Mouse (Mus musculus): Measurements from ENCODE around the gene Wrap53.
"Not testable (repeated sequence)": the region's sequence is repeated elsewhere in the genome, so short reads cannot be mapped to it uniquely, and the experiment has no call there.

Gene Wrap53

DNA sequence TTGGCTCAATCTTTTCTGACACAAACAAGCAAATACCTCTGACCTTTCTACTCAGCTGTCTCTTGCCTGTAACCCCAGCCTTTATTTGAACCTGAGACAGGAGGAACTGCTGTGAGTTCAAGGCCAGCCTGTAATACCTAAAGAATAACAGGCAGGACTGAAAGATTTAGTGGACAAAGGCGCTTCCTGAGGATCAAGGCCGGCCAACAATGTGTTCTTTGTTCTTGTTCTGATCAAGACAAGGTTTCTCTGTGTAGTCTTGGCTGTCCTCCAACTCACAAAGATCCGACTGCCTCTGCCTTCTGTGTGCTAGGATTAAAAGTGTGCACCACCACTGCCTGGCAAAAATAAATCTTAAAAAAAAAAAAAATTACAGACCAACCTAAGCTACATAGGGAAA is 15.7 kb downstream of the Wrap53 start:
- DNase-seq (ENCODE audit: low read depth): no peak

DNA sequence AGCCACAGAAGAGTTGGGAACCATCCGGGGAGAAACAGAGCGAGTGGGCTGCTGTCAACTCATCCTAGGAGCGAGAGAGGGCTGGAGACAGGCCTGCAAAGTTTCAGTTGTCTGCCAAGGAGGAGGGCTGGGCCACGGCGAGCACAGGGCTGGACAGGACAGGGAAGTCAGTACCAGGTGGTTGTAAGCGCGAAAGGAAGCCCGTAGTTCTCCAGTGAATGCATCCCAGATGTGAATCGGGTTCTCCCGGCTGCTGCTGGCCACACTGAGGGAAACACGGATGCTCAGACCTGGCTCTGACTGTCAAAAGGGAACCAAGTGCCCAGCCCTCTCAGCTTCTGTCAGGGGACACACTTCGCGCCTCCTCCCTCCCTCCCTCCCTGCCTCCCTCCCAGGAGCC is 16.7 kb downstream of the Wrap53 start:
- no peak for DNase-seq (ENCODE audit: low read depth)

DNA sequence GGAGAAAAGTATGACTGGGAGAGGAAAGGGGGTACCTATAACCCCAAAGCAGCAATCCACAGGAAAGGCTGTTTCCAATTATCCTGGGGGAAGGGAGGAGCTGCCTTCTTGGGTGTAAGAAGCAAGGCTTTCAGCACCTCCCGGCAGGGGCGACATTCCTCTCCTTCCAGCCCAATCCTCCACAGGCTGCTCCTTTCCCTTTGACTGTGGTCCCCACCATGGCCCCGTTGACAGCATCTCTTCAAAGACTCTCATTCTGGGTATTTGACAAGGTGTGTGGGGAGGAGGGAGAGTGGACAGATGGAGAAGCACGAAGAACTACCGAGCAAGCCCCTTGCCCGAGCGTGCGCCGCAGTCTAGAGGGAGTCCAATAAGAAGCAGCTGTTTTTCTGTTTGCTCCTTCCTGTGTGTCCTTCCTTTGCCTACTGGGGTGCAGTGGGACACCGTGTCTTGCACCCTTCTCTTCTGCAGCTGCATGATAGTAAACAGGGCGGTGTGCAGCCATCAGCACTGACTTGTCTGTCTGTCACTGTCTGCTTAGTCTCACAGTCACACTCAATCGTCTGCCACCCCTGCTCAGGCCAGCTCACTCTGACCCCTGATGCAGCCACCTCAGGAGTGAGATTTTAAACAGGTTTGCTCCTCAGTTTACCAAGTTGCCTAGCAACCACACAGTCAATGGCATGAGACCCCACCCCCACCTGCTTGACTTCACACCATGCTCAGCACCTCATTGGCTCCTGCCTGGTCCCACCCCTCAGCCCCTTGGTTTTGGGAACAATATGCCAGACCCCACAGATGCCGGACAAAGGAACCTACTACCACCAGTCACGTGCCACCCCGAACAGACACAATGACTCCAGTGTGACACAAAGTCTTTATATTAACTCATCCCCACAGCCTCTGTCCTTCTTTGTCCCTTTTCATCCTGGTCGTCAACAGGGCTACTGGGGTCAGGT is 18.9 kb downstream of the Wrap53 start:
- no peak for DNase-seq (ENCODE audit: low read depth)

DNA sequence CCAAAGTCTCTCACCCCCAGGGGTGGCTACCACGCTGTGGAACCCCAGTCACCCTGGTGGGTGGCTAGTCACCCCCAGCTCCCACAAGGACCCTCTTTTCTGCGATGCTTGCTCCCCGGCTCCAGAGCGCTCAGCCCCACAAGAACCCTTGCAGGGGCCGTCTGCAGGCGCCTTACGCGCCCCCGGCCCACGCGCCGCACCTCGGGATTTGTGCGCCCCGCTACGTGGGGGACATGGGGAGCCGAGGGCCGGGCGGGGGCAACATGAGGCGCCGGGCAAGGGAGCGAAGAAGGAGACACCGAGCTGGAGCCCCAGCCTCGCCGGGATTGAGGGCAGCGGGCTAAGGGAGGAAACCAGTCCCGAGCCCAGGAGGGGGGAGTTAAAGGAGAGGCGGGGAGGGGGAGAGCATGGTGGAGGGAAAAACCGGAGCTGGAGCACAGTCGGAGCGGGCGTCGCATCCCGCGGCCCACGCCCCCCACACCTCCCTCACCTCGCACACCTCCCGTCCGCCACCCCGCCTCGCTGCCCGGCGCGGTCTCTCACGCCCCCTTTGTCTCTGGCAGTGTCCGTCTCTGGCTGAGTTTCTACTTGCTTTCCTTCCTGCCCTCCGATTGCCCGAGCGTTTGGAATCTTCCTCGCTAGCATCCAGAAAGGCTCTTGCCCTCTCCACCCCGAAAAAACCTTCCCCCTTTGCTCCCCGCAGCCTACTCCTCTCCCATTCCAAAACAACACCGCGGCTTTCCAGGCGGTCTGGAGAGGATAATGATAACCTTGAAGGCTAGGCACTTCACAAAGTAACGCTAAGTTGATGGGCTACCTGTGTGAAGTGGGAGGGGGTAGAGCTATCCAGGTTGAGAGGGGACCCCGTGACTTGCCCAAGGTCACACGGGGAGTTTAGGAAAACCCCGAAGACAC is 19.9 kb downstream of the Wrap53 start, which contains the start of gene Efnb3:
Gene Efnb3 (minus strand): TSS at position 355 of the 915 bp plus-strand sequence.
- no peak for DNase-seq (ENCODE audit: low read depth)

DNA sequence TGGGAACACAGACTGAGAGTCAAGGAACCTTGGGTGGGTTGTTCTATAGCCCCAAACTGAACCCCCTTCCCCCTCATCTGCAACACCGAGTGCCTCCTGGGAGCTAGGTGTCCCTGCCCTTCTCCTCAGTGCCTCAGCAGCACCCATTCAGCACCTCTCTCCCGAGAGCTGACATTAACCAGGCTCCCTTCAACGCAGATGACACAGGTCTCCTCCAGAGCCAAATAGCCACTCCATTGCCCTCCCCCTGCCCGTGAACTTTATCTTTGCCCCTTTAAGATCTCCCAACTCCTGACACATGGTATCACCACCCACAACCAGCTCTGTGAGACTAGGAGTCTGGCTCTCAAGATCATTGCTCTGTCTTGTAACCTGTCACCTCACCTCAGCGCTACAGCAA is 20.9 kb downstream of the Wrap53 start:
- no peak for DNase-seq (ENCODE audit: low read depth)

DNA sequence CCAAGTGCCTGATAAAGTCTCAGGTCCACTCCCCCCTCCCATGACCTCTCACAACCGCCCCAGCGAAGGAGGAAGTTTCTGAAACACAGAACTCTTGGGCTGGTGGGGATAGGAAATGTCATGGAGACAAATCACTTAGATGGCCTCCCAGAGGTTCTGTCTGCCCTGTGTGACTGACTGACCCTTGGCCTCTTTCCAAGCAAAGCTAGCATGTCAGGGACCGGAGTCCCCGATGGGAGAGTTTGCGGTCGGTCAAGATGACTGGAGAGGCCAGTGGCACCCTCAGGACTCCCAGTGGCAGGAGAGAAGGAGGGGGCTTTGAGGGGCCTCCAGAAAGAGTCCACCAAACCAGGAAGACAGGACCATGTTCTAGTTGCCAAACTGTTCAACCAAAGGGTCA is 21.3 kb downstream of the Wrap53 start:
- no peak for DNase-seq (ENCODE audit: low read depth)

DNA sequence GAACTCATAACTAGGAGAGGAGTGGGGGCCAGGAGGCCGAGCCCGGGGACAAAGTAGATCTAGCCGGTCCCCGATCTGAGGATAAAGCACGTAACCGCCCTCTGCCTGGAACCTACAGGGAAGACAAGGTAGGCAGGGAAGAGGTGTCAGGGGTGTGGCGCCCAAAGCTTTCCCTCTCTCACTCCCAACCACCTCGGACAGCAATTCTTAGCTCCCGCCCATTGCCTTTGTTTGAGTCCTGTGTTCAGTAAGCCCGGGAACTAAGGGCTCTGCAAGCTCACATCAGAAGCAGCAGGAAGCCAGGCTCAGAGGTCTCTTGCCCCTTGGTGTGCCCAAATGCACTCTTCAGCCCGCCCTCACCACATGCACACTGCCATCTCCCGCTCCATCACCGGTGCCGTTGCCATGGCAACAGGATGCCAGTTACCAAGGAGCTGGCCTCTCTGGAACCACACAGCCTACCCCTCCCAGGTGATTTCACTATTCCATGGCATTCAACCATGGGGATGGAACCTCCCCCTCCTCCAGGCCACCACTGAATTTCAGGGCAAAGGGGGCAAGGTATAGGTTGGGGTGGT is 22.6 kb downstream of the Wrap53 start:
- DNase-seq (ENCODE audit: low read depth): no peak

DNA sequence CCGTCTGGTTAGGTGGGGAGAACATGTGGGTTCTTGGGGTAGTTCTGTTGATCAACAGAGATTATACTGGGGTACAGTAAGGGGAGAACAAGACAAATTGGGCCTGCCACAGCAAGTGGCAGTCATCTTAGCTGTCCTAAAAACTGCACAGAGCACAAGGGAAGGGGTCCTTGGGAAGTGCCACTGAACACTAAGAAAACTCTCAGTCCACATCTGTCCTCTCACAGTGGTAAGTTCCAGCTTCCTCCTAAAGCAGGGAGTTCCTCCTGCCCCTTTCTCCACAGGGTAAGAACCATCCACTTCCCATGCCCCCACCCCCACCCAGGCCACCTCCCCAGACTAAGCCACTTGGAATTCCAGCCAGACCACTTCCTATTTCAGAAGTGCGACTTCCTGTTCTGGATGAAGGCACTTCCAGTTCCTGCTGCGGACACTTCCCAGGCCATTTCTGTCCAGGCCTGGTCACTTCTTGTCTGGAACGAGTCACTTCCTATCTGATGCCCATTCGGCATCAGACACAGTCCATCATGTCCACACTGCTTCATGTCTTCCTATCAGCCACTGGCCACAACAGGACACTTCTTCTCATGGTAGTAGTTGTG is 25.4 kb downstream of the Wrap53 start:
- DNase-seq (ENCODE audit: low read depth): no peak

DNA sequence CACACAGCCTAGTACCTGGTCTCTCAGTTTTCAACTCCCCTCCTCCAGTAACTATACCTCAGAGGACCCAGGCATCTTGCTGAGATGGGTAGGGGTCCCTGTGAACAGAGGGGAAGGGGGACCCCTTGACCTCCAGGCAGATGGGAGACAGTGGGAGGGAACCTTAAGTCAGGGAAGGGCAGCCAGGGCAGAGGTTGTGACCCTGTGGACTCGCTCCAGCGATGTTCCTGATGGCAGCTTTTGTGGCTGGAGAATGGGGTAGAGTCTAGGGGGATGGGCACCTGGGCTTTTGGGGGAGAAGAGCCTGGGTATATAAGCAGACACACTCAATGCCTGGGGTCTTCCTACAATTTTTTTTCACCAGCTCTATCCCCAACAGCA is 26.7 kb downstream of the Wrap53 start:
- DNase-seq (ENCODE audit: low read depth): no peak

DNA sequence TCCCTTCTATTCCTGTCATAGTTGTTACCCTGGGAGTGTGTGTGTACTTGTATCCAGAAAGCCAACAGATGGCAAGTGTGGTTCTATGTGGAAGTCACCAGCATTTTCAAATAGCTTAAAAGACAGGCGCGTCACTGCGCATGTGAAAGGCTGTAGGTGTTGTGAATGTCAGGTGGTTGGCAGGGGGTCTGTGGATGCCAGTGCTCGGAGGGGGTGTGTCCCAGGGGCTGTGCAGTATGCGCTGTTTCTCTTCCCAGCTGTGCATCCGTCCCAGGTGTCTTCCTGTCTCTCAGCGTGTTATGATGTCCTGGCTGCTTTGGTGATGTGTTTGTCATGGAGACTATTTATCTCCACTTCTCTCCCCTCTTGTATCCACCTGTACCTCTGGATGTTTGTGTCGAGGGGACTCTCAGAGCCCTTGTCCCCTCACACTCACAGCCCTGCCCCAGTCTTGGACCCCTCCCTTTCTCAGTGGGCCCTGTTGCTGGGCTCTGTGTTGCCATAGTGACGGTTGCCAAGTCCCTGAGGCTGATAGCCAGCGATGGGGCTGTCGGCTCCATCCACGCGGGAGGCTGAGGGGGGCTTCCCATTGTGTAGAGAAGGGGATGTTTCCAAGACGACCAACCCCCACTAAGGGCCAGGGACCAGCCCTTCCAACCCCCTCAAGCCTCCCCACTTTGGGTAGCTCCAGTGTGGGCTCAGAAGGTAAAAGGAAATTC is 27.3 kb downstream of the Wrap53 start:
- DNase-seq (ENCODE audit: low read depth): no peak

DNA sequence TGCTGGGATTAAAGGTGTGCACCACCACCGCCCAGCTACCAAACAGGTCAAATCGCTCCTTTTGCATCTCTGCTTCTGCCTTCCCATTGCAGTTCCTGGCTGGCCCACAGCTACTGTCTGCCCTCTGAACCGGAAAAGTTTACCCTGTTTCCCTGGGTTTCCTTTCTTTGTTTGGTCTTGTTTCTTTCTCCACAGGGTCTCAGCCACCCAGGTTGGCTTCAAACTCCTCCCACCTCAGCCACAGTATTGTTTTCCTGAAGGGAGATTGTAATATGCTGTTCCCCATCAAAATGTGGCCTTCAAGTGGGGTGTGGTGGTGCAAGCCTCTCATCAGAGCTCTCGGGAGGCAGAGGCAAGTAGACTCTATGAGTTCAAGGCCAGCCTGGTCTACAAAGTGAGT is 28.7 kb downstream of the Wrap53 start:
- DNase-seq (ENCODE audit: low read depth): no peak

DNA sequence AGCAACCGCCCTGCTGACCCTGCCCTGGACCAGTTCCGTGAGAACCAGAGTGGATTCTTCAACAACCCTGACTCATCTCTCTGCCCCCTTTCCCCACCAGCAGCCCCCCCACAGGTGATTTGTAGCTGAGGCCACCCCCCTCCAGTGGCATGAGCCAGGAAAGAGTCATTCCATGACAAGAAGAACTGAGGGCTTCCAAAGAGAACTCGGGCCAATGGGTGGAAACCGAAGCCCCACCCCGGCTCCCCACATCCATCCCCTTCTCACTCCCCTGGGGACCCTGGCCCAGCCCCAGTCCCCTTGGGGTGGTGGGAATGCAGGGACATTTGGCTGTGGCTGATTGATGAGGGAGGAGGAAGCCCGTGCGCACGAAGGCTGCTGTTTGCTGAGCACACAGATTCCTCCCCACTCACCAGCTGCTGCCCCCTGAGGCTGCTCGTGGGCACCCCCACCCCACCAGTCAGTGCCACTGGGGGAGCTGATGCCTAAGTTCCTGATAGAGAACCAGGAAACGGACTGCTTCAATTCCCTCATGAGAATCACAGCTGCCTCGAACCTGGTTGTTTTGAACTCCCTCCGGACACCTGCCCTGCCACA is 30.9 kb downstream of the Wrap53 start, which contains the start of gene Dnah2:
Gene Dnah2 (minus strand): TSS at position 51 of the 597 bp plus-strand sequence.
- no peak for DNase-seq (ENCODE audit: low read depth)

DNA sequence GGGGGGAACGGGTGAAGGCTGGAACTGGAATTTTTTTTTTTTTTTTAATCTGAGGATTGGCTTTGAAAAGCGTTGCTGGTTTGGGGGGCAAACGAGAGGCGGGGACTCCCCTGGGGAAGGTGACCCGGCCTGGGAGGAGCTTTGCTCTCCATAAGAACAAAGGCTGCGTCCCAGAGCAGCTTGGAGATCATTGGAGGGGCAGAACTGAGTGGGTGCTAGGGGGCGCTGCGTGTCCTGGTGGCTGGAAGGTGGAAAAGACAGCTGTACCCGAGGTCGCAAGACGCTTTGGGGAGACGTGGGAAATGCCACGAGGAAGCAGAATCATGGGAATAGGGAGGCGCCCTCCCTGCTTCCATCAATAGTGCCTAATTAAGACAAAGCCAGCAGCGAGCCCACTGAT is 33.0 kb downstream of the Wrap53 start:
- no peak for DNase-seq (ENCODE audit: low read depth)

DNA sequence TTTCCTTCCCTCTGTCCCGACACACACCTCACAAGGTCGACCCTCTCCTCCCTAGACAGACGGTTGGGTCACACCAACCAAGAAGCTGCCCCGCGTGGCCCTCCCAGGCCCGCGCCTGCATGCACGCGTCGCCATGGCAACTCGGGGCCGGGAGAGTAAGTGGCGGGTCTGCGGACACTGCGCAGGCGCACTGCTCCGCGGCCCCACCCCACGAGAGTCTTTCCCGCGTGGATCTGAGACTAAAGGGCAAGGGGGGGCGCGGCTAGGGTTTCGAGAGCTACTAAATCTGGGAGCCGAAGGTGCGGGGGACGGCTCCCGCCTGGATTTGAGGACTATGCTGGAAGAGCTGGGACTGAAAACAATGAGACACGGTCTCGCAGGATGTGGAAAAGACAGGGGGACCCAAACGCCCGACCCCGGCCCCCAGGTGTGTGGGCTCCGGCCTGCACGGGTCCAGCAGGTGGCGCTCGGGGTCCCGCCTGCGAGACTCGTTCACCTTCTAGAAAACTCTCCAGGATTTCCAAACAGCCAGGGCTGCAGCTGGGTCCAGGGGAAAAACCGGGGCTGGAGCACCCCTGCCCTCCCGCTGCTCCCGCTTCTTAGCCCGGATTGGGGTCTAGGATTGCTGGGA is 33.5 kb downstream of the Wrap53 start:
- no peak for DNase-seq (ENCODE audit: low read depth)

DNA sequence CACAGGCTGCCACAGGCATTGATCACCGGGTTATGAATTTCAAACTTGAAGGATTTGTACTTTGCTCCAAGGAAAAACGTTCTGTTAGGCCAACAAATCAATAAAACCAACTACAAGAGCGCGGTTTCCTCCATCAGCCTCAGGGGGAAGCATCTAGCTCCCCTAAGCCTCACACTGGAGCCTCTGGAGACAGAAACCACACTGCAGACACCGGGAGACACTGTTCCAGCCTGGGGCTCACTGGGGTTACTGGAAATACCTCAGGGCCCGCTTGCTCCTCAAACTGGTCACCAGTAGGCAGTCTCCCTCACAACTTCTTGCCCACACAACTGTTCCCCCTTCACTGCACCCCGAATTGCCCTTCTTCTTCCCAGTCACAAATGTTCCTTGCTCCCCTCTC is 34.1 kb downstream of the Wrap53 start:
- DNase-seq (ENCODE audit: low read depth): no peak

DNA sequence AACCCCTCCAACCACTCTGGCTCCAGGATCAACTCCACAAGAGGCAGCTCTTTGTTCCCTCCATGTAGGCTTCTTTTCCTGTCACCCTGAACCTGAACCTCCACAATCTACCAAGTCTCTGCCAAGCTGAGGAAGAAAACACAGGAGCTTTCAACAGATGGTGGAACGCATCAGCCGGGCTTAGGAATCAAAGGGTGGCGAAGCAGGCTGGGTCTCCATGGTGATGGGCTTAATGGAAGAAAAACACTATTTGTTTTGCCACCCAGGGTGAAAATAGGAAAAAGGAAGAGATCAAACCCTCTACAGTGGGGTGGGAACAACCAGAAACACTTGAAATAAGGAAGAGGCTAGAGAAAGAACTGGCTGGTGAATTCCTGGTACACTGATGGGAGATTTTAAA is 36.5 kb downstream of the Wrap53 start:
- no peak for DNase-seq (ENCODE audit: low read depth)

DNA sequence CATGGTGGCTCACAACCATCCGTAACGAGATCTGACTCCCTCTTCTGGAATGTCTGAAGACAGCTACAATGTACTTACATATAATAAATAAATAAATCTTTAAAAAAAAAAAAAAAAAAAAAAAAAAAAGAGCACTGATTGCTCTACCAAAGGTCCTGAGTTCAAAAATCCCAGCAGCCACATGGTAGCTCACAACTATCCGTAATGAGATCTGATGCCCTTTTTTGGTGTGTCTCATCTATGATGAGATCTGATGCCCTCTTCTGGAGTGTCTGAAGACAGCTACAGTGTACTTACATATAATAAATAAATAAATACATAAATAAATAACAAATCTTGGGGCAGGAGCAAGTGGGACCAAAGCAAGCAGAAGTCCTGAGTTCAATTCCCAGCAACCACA is 38.3 kb downstream of the Wrap53 start:
- not testable (repeated sequence) for DNase-seq (ENCODE audit: low read depth)

DNA sequence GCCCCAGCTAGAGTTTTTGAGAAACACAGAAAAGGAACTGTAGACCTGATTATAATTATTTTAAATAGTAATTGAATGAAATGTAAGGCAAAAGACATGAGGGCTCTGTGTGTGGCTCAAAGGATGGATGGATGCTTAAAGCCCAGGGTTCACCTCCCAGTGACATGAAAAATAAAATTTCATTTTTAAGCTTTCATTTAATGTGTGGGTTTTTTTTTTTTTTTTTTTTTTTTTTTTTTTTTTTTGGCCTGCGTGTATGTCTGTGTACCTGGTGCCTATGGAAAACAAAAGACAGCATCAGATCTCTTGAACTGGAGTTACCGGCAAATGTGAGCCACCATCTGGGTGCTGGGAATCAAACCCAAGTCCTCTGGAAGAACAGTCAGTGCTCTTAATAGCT is 39.4 kb downstream of the Wrap53 start:
- no peak for DNase-seq (ENCODE audit: low read depth)

DNA sequence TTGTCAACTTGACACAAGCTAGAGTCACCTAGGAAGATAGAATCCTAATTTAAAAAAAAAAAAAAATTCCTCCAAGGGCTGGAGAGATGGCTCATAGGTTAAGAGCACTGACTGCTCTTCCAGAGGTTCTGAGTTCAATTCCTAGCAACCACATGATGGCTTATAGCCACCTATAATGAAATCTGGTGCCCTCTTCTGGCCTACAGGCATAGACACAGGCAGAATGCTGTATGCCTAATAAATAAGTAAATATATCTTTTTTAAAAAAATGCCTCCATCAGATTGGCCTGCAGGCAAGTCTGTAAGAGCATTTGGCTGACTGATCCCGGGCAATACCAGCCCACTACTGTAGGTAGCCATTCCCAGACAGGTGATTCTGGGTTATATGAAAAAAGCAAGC is 45.1 kb downstream of the Wrap53 start:
- no peak for DNase-seq (ENCODE audit: low read depth)

DNA sequence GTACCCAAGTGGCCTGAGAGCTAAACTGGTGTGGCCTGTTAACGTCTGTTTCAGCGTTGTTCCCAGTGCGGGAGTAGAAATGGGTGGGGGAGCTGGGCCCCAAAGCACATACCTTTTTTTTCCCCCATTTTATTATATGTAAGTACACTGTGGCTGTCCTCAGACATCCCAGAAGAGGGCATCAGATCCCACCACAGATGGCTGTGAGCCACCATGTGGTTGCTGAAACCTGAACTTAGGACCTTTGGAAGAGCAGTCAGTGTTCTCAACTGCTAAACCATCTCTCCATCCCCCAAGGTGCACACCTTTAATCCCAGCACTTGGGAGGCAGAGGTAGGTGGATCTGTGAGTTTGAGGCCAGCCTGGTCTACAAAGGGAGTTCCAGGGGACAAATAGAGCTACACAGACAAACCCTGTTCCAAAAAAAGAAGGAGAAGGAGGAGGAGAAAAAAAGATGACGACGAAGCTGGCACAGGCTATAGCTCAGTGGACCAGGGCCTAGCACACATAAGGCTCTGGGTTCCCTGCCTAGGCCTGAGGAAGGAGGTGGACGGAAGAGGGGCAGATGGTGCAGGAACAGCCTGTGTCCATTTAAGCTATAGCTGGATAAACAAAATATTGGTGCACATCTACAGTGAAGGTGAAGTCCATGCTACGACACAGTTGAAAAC is 47.4 kb downstream of the Wrap53 start:
- DNase-seq (ENCODE audit: low read depth): no peak

All from c-Kit-positive CD71-positive TER-119-negative erythroid progenitor cells, embryonic 14.5 days (primary cell).